Mouse (Mus musculus) cerebellum, adult 11 months (tissue): ENCODE measurements around the gene Casz1.

ENCODE experiments used
- DNase-seq: peaks from one replicate; pipeline ENCODE4 v3.0.0; 2022

The Casz1 gene

GRCm38 (mm10) chr4:148846724-148847123, 42.5 kb downstream of the Casz1 start:
- no peak for DNase-seq

GRCm38 (mm10) chr4:148847636-148848035, 43.4 kb downstream of the Casz1 start:
- DNase-seq = no peak

- DNase-seq = no peak
Measured at GRCm38 (mm10) chr4:148849437-148849836, 45.2 kb downstream of the Casz1 start.

GRCm38 (mm10) chr4:148853057-148853456, 48.8 kb downstream of the Casz1 start:
- DNase-seq = no peak

DNA sequence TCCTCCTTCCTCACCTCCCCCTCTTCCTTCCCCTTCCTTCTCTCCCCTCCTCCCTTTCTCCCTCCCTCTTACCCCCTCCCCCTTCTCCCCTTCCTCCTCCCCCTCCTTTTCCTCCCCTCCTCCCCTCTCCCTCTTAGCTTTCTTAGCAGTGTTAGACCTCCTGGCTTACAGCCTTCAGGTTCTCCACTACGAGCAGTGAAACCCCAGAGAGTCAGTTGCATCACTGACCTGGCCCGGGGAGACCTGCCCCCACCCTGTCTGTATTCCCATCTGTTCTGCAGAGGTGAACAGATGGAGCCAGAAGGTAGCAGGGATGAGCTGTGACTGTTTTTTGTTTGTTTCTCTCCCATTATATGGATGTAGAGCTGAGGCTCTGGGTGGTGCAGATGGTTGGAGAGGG, 49.9 kb downstream of the Casz1 start:
- no peak for DNase-seq

DNA sequence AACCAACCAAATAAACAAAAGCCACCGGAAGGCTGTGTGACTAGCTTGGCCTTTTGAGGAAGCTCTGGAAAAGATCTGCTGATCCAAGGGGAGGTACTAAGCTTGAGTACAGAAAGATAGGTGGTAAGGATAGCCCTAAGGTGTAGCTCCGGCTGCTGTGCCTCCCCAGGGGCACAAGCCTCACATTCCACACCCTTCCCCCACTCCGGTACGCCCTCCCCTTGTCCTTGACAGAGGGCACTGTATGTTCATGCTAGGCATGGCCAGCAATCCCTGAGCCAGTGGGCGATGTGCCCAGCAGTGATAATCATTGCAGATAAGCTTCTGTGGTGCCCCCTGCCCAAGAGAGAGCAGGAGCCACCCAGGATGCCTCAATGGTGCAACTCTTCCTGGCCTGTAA, 51.3 kb downstream of the Casz1 start:
- no peak for DNase-seq

GRCm38 (mm10) chr4:148856216-148856615, 52.0 kb downstream of the Casz1 start:
- DNase-seq = no peak

DNA sequence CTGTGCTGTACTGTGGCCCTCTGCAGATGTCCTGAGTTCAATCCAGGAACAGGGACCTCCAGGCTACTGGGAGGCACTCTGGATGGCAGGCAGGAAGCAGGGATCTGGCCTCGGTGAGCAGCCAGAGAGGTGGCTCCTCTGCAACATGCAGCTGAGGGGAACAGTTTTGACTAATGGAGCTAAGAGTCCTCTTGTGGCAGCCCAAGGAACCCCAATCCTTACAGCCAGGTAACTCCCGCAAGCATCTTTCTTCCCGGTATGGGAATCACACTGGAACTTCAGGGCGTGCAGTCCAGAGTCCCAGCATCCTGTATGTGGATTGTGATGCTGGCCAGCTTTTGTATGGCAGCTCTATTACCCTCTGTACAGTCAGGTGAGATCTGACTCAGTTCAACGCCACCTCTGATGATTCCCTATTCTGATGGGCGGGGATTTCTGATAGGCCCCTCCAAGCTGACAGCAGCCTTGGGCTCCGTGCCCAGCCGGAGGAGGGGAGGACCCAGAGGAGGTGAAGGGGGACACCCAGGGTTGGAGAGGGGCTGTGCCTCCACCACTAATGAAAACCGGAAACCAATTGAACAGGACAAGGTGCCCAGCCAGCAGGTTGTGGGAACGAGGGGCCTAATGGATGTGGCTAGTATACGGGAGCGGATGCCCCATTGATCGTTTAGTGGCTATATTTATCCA, 53.3 kb downstream of the Casz1 start:
- no peak for DNase-seq

- no peak for DNase-seq
Measured at GRCm38 (mm10) chr4:148858194-148858593, 54.0 kb downstream of the Casz1 start.

DNA sequence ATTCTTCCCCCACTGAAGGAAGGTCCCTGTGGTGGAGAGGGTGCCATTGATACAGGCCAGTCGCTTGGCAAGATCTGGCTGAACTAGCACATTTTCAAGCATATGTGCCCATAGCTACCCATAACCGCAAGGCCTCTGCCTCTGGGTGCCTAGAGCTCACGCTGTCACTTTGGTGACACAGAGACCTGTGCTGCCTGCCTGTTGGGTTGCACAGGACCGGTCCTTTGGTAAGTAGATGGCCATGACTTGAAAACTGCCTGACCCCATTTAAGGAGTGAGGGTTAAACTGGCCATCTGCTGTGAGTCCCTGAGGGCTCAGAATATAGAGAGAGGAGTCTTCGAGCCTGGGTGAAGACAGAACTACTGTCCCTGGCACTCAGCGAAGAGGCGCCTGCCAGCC, 55.2 kb downstream of the Casz1 start:
- DNase-seq = no peak

- DNase-seq = no peak
Measured at GRCm38 (mm10) chr4:148859906-148860491, 55.8 kb downstream of the Casz1 start.

DNA sequence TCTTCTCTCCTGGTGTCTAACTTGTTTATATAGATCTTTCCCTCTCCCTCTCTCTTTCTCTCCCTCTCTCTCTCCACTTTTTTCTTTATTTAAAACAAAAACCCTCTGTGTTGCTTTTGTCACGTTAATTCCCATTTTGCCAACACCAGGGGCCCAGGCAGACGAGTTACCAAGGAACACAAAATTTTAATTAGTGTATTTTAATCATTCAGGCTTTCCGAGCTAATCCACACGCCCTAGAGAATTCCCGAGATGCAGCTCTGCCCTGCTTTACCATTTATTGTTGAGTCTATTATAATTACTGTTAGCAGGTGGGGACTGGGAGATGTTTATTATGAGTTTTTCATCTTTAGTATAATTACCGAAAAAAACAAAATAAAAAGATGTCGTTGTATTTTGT, 56.4 kb downstream of the Casz1 start:
- no peak for DNase-seq

- DNase-seq = no peak
Measured at GRCm38 (mm10) chr4:148866812-148867470, 62.7 kb downstream of the Casz1 start.

- DNase-seq = peak; percentile 31
Measured at GRCm38 (mm10) chr4:148867721-148868397, 63.6 kb downstream of the Casz1 start.

DNA sequence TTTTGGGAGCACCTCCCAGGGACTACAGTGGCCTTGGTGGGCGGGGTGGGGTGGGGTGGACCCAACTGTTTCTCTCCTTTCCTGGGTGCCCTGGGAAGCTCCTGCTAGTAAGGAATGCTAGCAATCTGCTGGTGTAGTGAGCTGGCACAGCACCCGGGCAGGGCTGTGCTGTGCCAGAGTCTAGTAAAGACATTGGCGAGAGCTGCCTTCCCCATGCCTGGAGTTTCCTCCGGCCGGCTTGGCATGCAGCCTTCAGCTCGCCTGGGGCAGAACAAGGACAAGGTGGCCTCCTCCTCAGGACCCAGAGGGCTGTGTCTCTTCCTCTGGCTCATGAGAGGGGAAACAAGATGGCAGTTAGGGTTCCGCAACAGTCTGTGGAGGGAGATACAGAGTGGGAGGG, 65.3 kb downstream of the Casz1 start:
- DNase-seq = peak; percentile 57

- no peak for DNase-seq
Measured at GRCm38 (mm10) chr4:148870496-148870895, 66.3 kb downstream of the Casz1 start.

GRCm38 (mm10) chr4:148871751-148872334, 67.6 kb downstream of the Casz1 start:
- peak; percentile 78 for DNase-seq

DNA sequence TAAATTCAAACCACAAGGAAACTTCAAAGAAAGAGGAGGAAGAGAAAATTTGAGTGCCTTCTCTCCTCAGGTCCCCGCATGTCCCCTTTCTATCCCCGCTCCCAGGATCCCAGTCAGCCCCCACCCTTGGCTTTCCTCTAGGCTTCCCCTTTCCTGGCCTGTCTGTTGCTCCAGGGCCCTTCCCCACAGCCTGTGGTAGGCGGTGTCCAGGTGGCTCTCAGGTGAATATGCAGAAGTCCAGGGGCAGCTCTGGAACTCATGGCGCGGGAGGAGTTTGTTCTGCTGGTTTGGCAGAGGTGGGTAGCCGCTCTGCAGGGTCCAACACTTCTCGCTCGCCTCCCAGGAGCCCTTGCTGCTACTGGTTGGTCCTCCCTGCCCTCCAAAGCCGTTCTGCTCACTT, 68.1 kb downstream of the Casz1 start:
- DNase-seq = no peak

DNA sequence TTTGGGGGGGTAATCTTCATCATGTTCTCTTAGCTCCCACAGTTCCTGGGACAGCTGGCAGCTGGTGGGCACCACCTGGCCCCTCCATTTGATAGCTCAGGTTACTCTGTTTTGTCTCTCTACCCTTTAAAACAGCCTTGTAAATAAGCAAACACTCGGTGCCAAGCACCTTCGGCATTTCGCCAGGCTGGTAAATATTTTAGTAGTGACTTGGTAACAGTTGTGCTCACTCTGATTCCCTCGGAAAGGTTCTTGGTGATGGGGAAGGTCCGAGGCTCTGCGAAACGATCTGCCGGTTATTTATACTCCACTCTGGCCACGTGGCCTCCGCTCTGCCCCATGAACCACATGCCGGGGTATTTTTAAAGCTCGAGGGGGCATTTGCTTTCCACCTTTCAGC, 68.6 kb downstream of the Casz1 start:
- no peak for DNase-seq

GRCm38 (mm10) chr4:148876166-148876565, 71.9 kb downstream of the Casz1 start:
- DNase-seq = no peak

GRCm38 (mm10) chr4:148876867-148877266, 72.6 kb downstream of the Casz1 start:
- DNase-seq = no peak

DNA sequence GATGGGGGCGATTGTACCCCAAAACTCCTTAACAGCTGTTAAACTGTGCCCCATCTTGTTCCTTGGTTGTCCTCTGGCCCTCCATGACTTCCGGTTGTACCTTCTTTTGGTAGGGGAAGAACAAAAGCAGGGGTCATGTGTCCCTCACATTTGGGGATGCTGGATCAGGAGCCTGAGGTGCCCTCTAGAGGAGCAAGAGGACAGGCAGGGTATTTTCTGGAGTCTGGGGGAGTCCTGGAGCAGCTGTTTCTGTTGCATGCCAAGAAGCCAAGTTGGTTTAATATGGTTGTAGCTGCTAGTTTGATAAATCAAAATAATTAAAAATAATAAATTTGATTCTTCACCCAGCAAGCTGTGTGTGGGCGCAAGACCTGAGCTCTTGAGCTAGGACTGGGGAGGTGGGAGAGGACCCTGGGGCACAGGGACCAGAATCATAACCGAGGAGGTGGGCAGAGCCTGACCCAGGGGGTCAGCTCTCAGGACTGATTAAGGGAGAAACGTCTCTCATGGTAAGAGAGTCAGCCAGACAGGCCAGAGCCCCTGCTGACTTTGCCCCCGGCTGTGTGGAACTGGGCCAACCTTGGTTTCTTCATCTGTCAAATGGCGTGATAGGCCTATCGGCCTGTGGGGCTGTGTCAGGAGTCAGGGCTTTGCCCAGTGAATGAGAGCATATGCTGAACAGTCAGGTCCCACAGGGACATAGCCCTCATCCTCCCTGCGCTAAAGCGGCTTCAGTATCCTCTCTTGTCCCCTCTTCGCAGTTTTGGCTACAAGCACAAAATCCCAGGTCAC, 74.2 kb downstream of the Casz1 start:
- DNase-seq = no peak
